Mouse (Mus musculus) C2C12 (cell line): ENCODE measurements at regions not wholly inside any gene's neighbourhood (a gene's known extent, or its start where the extent isn't known, plus 50 kb on each side); places are given as distances from the start of the nearest gene placed in this dataset.

Experiments
- CEBPB ChIP-seq: IDR thresholded peaks from one replicate; pipeline ENCODE4 v1.6.1; 2011; ENCODE audit warnings: low read depth, mild to moderate bottlenecking, control low read depth, moderate library complexity
- CTCF ChIP-seq: IDR thresholded peaks from one replicate; pipeline ENCODE4 v1.5.1; 2011; ENCODE audit not compliant: control insufficient read depth, insufficient read depth, insufficient read length
- MAX ChIP-seq: IDR thresholded peaks from one replicate; pipeline ENCODE4 v1.6.1; 2011; ENCODE audit warnings: mild to moderate bottlenecking, control low read depth
- MYOD1 ChIP-seq: IDR thresholded peaks from one replicate; pipeline ENCODE4 v1.6.1; 2011; ENCODE audit warnings: low read depth; ENCODE audit not compliant: control insufficient read depth, insufficient read length
- USF1 ChIP-seq: IDR thresholded peaks from one replicate; pipeline ENCODE4 v1.6.1; 2011; ENCODE audit warnings: low read depth, mild to moderate bottlenecking, control low read depth, moderate library complexity

DNA sequence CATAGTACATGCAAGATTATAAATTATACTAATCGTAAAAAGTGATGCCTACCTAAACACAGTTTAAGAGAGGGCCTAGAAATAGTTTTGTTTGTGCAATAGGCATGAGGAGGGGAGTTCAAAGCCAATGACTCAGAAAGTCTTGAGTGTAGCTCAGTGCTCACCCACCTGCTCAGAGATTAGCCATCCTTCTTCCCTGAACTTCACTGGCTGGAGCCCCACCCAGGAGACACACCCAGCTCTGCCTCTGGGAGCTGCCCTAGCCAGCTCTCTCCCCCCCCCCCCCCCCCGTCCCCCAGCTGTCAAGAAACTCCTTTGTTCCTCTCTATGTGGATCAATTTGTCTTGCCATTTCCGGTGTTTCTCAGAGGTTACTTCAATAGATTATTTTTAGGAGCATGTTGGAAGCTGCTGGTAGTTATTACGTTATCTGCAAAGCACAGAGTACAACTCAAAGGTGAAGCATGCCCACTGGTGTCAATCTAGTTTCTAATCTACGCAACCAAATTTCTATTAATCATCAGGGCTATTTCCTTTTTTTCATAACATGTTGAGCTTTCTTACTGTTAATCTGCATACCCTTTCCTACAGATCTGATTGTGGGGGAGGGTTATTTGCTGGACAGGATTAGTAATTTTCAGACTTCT, 68.3 kb upstream of the Nrip1 start:
- TF ChIP-seq CTCF (no peak), USF1 (no peak), CEBPB (no peak), MAX (no peak), MYOD1 (no peak)
